Mouse (Mus musculus): ENCODE measurements around the gene Tomm40.

- no peak for TF ChIP-seq TAL1 (IDR thresholded peaks at IDR 0.05; ENCODE audit: low read length)
- TF ChIP-seq GATA1 (IDR thresholded peaks at IDR 0.05; ENCODE audit: low read length): no peak
Measured at GRCm38 (mm10) chr7:19764581-19764980, 49.3 kb upstream of the Tomm40 start.

Data from erythroblast, embryonic 14.5 days (primary cell).